Mouse (Mus musculus): ENCODE measurements around the gene Micall1. TPM values are rescaled to one million over a fixed set of nuclear protein-coding genes. Genes with fewer than 3 reads are reported as not detected.

Micall1 gene
- total RNA-seq (2021), result 10 to 100 TPM; 10.3 to 10.8 TPM
- long read RNA-seq, experiment 1, full-length matches to known transcripts, result 2 of 11 reads
- long read RNA-seq, experiment 1, partial matches to known transcripts, result 3 of 11 reads
- long read RNA-seq, experiment 1, other reads (novel, unspliced or antisense), result 6 of 11 reads
- long read RNA-seq, experiment 2, full-length matches to known transcripts, result 7 of 16 reads
- long read RNA-seq, experiment 2, partial matches to known transcripts, result 0 of 16 reads
- long read RNA-seq, experiment 2, other reads (novel, unspliced or antisense), result 9 of 16 reads

GRCm38 (mm10) chr15:79108421-79109320, at the start of gene Micall1:
TSS of gene Micall1 (plus strand) at chr15:79108898.
- peak; percentile 68 for DNase-seq (ENCODE audit: low spot score)

GRCm38 (mm10) chr15:79060887-79061565, 47.7 kb upstream of the Micall1 start:
- DNase-seq (ENCODE audit: low spot score), result no peak

GRCm38 (mm10) chr15:79062376-79063159, 46.1 kb upstream of the Micall1 start, which contains the start of gene Ankrd54:
TSS of gene Ankrd54 (minus strand) at chr15:79062893.
- peak; percentile 99 for DNase-seq (ENCODE audit: low spot score)

GRCm38 (mm10) chr15:79063160-79063740, 45.4 kb upstream of the Micall1 start:
- DNase-seq (ENCODE audit: low spot score), result no peak

- no peak for DNase-seq (ENCODE audit: low spot score)
Observed at GRCm38 (mm10) chr15:79065086-79065770, 43.5 kb upstream of the Micall1 start.

- DNase-seq (ENCODE audit: low spot score), result no peak
Observed at GRCm38 (mm10) chr15:79066276-79066675, 42.4 kb upstream of the Micall1 start.

GRCm38 (mm10) chr15:79067631-79068030, 41.1 kb upstream of the Micall1 start:
- no peak for DNase-seq (ENCODE audit: low spot score)

- no peak for DNase-seq (ENCODE audit: low spot score)
Observed at GRCm38 (mm10) chr15:79068416-79068815, 40.3 kb upstream of the Micall1 start.

- peak; percentile 44 for DNase-seq (ENCODE audit: low spot score)
Observed at GRCm38 (mm10) chr15:79071117-79072039, 37.3 kb upstream of the Micall1 start.

GRCm38 (mm10) chr15:79073752-79074151, 34.9 kb upstream of the Micall1 start:
- no peak for DNase-seq (ENCODE audit: low spot score)

GRCm38 (mm10) chr15:79074446-79074845, 34.3 kb upstream of the Micall1 start:
- DNase-seq (ENCODE audit: low spot score), result no peak

- DNase-seq (ENCODE audit: low spot score), result peak; percentile 90
Observed at GRCm38 (mm10) chr15:79074913-79075532, 33.7 kb upstream of the Micall1 start, which contains the start of gene Eif3l. TSS of gene Eif3l (plus strand) at chr15:79075179.

- DNase-seq (ENCODE audit: low spot score), result no peak
Observed at GRCm38 (mm10) chr15:79075658-79076365, 32.9 kb upstream of the Micall1 start.

- DNase-seq (ENCODE audit: low spot score), result no peak
Observed at GRCm38 (mm10) chr15:79079567-79079966, 29.1 kb upstream of the Micall1 start.

GRCm38 (mm10) chr15:79092284-79092683, 16.4 kb upstream of the Micall1 start:
- DNase-seq (ENCODE audit: low spot score), result no peak

GRCm38 (mm10) chr15:79093083-79093839, 15.4 kb upstream of the Micall1 start:
- DNase-seq (ENCODE audit: low spot score), result peak; percentile 34

- DNase-seq (ENCODE audit: low spot score), result peak; percentile 22
Observed at GRCm38 (mm10) chr15:79095483-79095882, 13.2 kb upstream of the Micall1 start.

Data from gastrocnemius, adult 18-20 months (tissue).